Mouse (Mus musculus): ENCODE measurements at regions not wholly inside any gene's neighbourhood (a gene's known extent, or its start where the extent isn't known, plus 50 kb on each side); places are given as distances from the start of the nearest gene placed in this dataset.

- POLR2A ChIA-PET: no interaction called here
Observed at GRCm38 (mm10) chr8:75353786-75354185, 52.6 kb downstream of the Gm10358 start.

DNA sequence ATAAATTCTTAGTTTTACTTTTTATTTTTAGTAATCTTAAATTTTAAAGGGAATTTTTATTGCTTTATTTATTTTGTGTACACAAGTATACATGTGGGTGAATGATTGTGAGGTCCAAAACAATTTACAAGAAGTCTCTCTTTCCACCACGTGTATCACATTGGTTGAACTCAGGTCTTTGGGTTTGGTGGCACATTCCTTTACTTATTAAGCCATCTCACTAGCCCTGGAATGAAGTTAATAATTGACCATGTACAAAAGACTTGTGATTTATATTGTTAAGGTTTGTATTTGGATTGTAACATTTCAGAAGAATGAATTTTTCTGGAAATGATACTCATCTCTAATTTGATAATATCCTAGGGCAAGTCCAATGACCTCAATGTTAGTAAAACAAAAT lies 56.2 kb downstream of the Gm10358 start:
- ChIA-PET CTCF (no interaction called here), POLR2A (no interaction called here)

More at GRCm38 (mm10) chr8:75353786-75354185, 52.6 kb downstream of the Gm10358 start:
- CTCF ChIA-PET: no interaction called here

DNA sequence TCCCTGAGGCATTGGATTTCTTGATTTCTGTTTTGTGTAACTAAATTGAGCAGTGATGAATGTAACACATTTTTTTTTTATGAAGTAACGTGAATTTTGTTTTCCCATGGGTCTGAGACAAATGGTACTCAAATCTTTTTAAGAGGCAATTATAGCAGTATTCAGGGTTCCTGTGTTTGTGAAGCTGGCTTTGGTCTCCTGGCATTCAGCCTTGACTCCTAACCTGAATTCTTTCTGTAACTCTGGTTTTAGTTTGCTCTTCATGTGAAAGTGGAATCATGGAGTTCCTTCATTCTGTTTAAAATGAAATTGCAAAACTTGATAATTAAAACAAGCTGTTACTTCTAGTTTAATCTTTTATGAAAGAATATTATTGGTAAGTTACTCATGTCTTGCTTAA lies 58.3 kb downstream of the Gm10358 start:
- ChIA-PET CTCF (interaction anchor here in 1 of 4 experiments (0.6 kb wide), 1 partner anchor 37 kb away, joined by 3 read pairs; no protein-coding TSS in a partner anchor), POLR2A (interaction anchor here in 1 of 4 experiments (0.7 kb wide), 1 partner anchor 1207 kb away, joined by 3 read pairs; no protein-coding TSS in a partner anchor)

DNA sequence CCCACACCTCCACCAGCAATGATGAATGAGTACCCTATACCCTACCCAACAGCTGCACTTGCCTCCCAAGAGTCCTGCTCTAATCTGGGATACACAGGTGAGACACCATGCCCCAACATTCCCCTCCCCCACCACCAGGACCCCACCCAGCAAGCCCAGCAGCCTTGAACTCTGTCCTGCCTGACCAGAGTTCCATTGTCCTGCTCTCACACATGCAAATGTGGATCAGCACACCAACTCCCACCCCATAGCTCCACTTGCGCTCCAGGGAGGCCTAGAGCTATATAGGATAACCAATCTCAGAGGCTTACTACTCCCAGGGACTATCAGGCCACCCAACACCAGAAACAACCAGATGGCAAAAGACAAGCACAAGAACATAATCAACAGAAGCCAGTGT lies 85.8 kb downstream of the Gm10358 start:
- POLR2A ChIA-PET: no interaction called here

DNA sequence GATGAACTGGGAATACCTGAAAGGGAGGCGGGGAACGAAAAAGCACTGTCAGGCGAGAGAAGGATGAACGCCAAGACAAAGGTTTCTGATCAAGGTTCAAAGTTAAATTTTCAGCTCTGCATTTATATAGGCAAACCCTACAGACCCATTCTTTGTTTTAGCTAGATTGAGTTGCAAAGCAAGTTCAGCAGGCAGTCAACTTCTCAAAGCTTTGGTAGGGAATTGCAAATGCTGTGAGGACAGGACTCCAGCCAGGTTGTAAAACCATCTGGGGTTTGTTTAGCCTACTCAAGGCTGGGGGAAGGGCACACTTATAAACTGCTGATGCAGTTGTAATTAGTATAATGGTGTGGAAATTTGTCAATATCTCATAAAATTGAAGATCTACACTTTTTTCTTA lies 87.9 kb downstream of the Gm10358 start:
- POLR2A ChIA-PET: no interaction called here
- CTCF ChIA-PET: no interaction called here

More for the DNA sequence above, 85.8 kb downstream of the Gm10358 start:
- CTCF ChIA-PET: no interaction called here

DNA sequence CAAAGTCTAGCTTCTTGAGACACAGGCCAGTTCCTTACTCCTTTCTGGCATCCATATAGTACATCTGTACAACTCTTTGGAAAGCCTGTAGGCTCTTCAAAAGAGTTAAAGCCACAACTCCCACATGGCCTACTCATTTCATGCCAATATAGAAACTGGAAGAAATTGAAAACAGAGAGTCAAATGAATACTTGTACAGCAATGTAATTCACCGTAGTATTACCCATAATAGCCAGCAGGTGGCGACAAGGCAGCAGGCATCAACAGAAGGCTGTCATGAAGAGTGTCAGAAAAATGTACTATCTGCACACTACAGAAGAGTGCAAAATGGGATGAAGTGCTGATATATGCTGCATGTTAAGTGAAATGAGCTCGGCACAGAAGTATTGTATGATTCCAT lies 90.5 kb downstream of the Gm10358 start:
- ChIA-PET CTCF (no interaction called here), POLR2A (interaction anchor here in 1 of 4 experiments (0.6 kb wide), 1 partner anchor 150 kb away, joined by 4 read pairs; no protein-coding TSS in a partner anchor)

- ChIA-PET POLR2A (no interaction called here), CTCF (no interaction called here)
Observed at GRCm38 (mm10) chr8:75309463-75309862, 95.7 kb downstream of the Rasd2 start.

GRCm38 (mm10) chr8:75291921-75292320 lies 78.2 kb downstream of the Rasd2 start:
- ChIA-PET POLR2A (no interaction called here), CTCF (no interaction called here)

DNA sequence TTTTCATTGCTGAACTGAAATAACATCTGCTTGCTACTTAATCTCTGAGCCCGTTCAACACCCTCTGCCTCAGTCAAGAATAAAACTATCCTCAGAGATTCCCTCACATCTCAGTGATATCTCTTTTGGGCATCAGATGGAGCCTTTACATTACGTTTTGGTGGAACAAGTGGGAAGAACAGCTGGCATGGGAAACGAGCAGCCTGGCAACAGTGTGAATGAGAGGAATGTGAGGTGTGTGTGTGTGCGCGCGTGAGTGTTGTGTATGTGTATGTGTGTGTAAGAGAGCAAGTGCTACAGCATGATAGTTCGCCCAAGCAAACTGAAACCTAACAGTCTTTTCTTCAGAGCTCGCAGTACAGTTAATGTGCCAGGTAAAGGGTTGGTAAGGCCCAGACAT lies 76.2 kb downstream of the Rasd2 start:
- POLR2A ChIA-PET: no interaction called here
- CTCF ChIA-PET: no interaction called here

Measured in embryonic stem cell, embryonic (primary cell).